Mouse (Mus musculus) retina, embryonic 14.5 days (tissue): ENCODE results near the gene Acp6.

ENCODE experiments used
- DNase-seq: peaks from one replicate; pipeline ENCODE4 v3.0.0-alpha.2; 2015; ENCODE audit warnings: low spot score

Gene Acp6

DNA sequence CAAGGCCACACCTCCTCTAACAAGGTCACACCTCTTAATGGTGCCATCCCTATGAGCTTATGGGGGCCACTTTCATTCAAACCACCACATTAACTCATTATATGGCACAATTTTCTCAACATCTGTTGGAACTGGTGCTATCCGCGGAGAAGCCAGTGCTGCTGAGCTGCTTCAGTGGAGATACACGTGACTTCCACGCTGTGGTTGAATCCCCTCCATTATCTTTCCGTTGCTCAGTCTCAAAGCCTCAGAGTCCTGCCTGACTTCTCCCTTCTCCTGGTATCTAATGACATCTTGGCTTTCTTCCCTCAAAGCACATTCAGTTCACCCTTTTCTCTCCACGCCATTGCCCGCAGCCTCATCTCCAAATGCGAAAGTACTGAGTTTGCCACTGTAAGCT, 38.0 kb downstream of the Acp6 start:
- DNase-seq, result no peak

DNA sequence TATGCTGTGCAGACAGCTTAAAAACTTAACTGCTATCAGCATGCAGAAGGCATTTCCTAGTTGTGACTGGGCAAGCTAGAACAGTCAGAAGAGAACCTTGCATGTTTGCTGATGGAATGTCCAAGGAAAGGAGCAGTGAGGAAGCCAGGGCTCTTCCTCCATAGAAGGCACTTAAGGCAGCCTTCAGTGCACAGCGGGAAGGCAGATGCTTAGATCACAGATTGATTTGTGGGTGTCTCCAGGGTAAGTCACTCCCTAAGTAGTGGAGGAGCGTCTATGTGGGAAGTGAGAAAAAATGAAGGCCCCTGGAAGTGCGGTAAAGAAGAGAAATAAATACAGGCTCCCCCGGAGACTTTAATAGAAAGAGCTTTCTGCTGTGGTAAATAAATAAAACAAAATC, 40.7 kb downstream of the Acp6 start:
- DNase-seq, result no peak

DNA sequence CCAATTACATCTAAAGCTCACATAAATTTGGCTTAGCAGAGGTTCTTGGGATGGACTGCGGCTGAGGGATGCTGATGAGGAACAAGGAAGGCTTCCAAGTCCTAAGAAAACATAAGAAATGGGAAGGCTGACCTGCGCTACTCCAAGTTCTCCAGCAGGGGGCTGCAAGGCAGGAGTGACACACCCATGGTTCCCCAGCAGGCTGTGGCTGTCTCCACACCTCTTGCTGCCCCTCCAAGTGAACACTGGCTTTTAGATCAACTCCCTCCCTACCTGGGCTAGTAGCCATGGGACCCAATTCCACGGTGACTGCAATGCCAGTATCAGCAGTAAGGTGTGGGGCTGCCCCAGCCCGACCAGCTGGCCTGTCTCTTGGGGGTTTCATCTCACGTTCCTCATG, 43.4 kb downstream of the Acp6 start:
- DNase-seq, result peak; percentile 87

DNA sequence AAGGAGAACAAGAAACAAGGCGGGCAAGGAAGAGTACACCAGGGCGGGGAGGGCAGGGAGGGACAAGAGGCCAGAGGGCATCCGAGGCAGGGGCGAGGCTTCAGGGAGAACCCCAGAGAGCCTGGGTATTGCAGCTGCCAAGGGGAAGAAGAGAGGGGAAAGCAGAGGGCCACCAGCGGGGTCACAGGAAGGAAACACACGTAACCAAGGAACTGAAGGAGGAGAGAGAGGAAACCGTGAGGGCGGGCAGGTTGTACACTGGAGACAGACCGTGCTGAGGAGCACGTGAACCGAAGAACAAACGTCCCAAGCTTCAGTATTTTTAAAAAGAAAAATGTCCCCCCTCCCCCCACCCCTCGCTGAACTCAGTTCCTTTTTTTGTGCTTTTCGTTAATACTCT, 45.3 kb downstream of the Acp6 start:
- DNase-seq, result no peak

DNA sequence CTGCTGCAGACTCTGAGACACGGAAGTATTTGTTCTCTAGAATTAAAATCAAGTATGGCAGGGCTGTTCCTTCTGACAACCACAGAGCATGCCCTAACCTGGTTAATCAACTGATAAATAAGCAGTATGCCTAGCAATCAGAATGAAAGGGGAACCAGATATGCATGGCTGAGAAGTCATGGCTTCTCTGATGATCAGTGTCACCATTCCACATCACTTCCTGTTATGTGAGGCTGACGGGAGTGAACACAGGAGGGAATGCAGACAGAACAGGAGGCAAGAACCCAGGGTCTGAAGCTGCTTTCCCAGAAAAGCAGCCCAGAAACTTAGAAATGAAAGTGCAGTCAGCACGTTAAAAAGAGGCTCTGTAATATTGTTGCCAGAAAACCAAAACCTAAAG, 47.9 kb downstream of the Acp6 start:
- DNase-seq, result no peak

DNA sequence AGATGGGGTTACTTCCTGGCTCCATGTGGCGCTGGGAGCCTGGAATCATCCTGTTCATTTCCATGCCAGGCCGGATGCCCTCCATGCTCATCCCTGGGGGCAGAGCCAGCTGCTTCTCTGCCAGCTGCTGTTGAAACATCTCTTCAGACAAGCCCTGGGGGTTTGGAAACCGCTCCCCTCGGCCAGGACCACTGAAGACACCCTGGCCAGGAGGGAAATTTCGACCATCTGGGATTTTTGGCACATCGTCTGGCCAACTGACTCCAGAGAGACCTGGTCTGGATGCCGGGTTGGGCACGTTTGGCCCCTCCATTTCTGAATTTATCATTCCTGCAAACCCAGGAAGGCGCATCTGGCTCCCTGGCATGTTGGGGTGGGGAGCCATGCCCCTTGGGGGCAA, 50.8 kb downstream of the Acp6 start:
- no peak for DNase-seq

DNA sequence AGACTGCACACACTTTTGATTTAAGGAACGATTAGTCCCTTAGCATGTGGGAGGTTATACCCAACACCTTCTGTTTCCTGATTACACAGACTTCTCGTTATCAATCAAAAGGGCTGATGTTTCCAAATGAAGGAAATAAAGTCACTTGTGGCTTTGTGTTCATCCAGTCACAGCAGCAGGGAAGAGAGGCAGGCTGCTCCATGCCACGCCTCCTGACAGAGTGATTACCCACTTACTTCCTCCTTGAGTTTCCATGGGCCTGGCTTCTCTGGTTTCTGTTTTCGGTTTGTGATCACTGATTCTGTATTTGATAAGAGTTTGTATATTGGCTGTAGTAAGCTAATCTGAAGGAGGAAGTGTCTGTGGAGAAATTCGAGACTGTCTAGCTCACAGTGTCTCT, 52.6 kb downstream of the Acp6 start:
- DNase-seq, result no peak

DNA sequence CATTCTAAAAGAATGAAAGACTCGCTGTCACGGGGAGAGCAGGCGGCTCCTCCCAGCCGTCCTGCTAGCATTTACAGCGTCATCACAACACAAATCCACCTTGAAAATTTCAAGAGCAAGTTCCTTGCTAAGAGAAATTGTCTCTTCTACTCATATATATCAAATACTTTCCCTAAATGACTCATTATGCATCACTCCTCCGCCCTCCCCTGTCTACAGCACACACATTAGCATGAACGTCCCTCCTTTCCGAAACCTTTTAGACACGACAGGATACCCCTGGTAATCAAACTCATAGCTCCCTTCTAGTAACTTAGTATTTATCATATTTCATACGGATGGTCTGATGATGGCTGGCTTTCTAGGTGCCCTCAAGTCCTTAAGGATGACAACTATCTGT, 55.3 kb downstream of the Acp6 start:
- DNase-seq, result no peak

DNA sequence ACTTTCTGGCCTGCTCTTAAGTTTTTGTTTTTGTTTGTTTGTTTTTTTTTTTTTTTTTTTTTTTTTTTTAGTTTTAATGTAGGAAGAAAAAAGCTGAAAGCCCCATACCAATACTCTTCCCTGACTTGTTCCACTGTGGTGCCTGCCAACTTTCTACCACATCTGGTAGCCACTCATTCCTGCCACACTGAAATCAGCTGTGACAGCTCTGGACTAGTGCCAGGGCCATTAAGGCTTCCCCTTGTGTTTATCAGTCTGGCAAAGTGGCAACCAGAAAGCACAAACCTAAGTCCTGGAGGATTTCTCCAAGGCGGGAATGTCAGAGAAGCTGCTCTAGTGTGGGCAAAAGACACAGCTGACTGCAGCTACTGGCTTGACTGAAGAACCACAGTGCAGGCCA, 55.9 kb downstream of the Acp6 start:
- DNase-seq, result no peak

DNA sequence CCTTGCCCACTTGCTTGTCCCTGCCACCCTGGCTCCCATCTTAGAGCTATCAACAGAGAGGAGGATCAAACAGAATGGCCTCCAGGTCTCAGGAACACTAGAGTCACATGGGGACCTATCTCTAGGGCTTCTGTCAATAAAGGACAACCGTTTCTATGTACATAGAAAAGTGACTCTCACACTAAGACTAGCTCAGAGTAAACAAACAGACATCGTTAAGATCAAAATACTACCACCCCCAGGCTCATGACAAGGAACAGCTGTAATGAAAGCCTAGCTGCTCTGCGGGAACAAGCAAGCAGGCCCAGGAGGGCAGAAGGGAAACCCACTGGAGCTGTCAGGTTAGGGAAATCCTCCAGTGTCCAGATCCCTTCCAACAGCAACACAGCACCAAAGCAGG, 56.9 kb downstream of the Acp6 start:
- no peak for DNase-seq

DNA sequence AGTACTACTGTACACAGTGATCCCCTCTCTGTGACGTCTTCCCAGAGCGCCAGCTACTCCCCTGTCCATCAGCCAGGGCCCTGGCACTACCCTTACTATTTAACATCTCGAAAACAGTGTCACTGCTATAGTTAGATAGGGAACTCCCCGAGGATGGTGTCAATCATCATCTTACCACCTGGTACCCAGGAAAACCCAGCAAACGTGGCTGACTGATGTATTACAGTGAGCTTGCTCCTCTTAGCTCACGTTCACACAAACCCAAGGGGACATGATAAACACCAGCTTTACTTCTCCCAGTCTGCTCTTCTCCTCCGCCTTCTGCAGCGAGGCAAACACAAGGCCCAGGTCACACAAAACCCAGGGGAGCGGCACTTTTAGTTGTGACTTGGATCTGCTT, 64.7 kb downstream of the Acp6 start:
- DNase-seq, result no peak

DNA sequence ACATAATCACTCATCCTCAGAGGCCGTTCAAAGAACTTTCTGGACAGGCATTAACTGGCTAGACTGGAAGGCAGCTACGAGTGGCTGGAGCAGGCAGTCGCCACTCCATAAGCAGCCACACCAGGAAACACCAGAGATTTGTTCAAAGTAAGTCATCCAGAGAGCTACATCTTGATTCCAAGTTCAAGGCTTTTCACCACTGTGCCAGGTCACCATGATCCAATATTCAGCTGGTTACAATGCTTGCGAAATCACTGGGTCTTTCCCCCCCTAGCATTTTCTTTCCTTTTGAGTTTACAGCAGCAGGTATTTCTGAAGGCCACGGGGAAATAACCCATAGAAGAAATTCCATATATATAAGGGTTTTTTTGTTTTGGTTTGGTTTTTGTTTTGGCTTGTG, 66.7 kb downstream of the Acp6 start:
- no peak for DNase-seq

DNA sequence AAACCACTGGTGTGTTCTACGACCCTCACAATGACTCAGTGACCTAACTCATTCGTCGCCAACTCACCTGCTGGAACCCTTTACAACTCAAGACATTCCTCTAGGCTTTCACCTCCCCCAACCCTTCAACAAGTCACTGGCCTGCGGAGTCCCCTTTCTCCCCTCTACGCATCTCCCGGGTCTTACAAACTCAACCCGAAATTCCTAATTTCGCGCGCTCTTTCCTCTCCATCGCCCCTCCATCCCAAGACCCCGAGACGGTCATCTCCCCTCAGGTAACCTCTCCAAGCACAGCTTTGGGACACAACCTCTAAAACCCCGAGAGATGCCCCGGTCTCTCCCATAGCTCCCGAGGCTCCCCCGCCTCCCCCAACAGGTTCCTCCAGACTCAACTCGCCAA, 68.1 kb downstream of the Acp6 start:
- peak; percentile 40 for DNase-seq
